Mouse (Mus musculus): Measurements from ENCODE around the gene Fam173b.
A peak's percentile ranks its signal among the peaks of the same experiment; 100 is the strongest.

- peak; percentile 62 for TF ChIP-seq CTCF (IDR thresholded peaks at IDR 0.05; ENCODE audit: low read depth)
- TF ChIP-seq EP300 (IDR thresholded peaks at IDR 0.05; ENCODE audit: low read depth): no peak
These were observed 774 bp downstream of the Fam173b start for GRCm38 (mm10) chr15:31602426-31602825.
